Mouse (Mus musculus) midbrain, embryonic 10.5 days (tissue): Measurements from ENCODE around the gene Btbd35f11. TPM values are rescaled to one million over a fixed set of nuclear protein-coding genes. Genes with fewer than 3 reads are reported as not detected.
"Not testable (repeated sequence)": the region's sequence is repeated elsewhere in the genome, so short reads cannot be mapped to it uniquely, and the experiment has no call there.

ENCODE experiments used
- DNase-seq: peaks from one replicate; pipeline ENCODE4 v3.0.0-alpha.2; 2017; ENCODE audit warnings: low spot score
- H3K27ac ChIP-seq: fragments of 300-500 bp; sonication (generic); replicated peaks from 2 replicates; pipeline ENCODE4 v1.5.1; 2016; ENCODE audit warnings: mild to moderate bottlenecking
- H3K27me3 ChIP-seq: fragments of 300-500 bp; sonication (generic); 2 replicates; pipeline ENCODE4 v1.6.1; 2016; ENCODE audit warnings: low read depth, mild to moderate bottlenecking; ENCODE audit not compliant: poor library complexity, severe bottlenecking
- H3K36me3 ChIP-seq: fragments of 300-500 bp; sonication (generic); 2 replicates; pipeline ENCODE4 v1.6.1; 2016; ENCODE audit warnings: mild to moderate bottlenecking, moderate library complexity
- H3K4me1 ChIP-seq: fragments of 300-500 bp; sonication (generic); 2 replicates; pipeline ENCODE4 v1.6.1; 2016
- H3K4me3 ChIP-seq: fragments of 300-500 bp; sonication (generic); 2 replicates; pipeline ENCODE4 v1.5.1; 2016; ENCODE audit warnings: mild to moderate bottlenecking, moderate library complexity
- H3K9me3 ChIP-seq: fragments of 300-500 bp; sonication (generic); replicated peaks from 2 replicates; pipeline ENCODE4 v1.6.1; 2016; ENCODE audit warnings: mild to moderate bottlenecking
- WGBS: fragments of 180-500 bp; shearing (Covaris S2); methylation state at CpG from one replicate; pipeline ENCODE4 v1.1.7; 2016; 5-methylcytosine and 5-hydroxymethylcytosine counted together
- polyA plus RNA-seq: library from polyadenylated mRNA; unstranded; fragments of >200 nt; fragmentation: Nextera tagmentation; extraction: Ambion mirVana; gene quantifications from 2 replicates; pipeline ENCODE4 v1.2.1, GENCODE M21; 2016

The Btbd35f11 gene
- not detected in 2 replicates for polyA plus RNA-seq

- H3K36me3 ChIP-seq, H3K27ac ChIP-seq, H3K4me3 ChIP-seq, DNase-seq, H3K27me3 ChIP-seq, H3K4me1 ChIP-seq, H3K9me3 ChIP-seq: not testable (repeated sequence)
- 78% methylated on average over 2 of the region's 3 CpGs for WGBS
These were observed at the start of gene Btbd35f11 for GRCm38 (mm10) chrX:3443590-3443989. TSS of gene Btbd35f11 (minus strand) at chrX:3443690.

GRCm38 (mm10) chrX:3409946-3410345 is 33.5 kb downstream of the Btbd35f11 start:
- H3K27me3 ChIP-seq, H3K4me1 ChIP-seq, H3K36me3 ChIP-seq, H3K27ac ChIP-seq, H3K4me3 ChIP-seq, DNase-seq, H3K9me3 ChIP-seq: not testable (repeated sequence)
- WGBS: 100% methylated on average over 2 of the region's 2 CpGs

Other genes with a start within 250 kb of the Btbd35f11 start
- gene Btbd35f24, start 247.9 kb downstream of the Btbd35f11 start, polyA plus RNA-seq: not detected in 2 replicates